Mouse (Mus musculus) regulatory T cell (primary cell): ENCODE data around the gene Smad6.

ENCODE experiments used
- in situ Hi-C: fragments of 300-600 bp; cut with MboI, MseI; formaldehyde crosslinking; loops from one replicate; pipeline ENCODE4 v1.15.1; 2025; ENCODE audit warnings: high pct_unique_total_duplicates

The Smad6 gene

GRCm38 (mm10) chr9:63960829-63961185 lies 61.1 kb downstream of the Smad6 start:
- in situ Hi-C loops = no loop called here

GRCm38 (mm10) chr9:63959933-63960828 lies 61.7 kb downstream of the Smad6 start:
- in situ Hi-C loops = no loop called here

GRCm38 (mm10) chr9:63959129-63959932 lies 62.5 kb downstream of the Smad6 start:
- in situ Hi-C loops = no loop called here

GRCm38 (mm10) chr9:63958337-63959030 lies 63.4 kb downstream of the Smad6 start:
- in situ Hi-C loops = no loop called here

- in situ Hi-C loops = no loop called here
These were observed 64.1 kb downstream of the Smad6 start for GRCm38 (mm10) chr9:63957647-63958185.

- in situ Hi-C loops = no loop called here
These were observed 65.8 kb downstream of the Smad6 start for GRCm38 (mm10) chr9:63956052-63956451.

GRCm38 (mm10) chr9:63953691-63954090 lies 68.2 kb downstream of the Smad6 start:
- in situ Hi-C loops = no loop called here

- in situ Hi-C loops = no loop called here
These were observed 69.3 kb downstream of the Smad6 start for GRCm38 (mm10) chr9:63952591-63952990.

GRCm38 (mm10) chr9:63950357-63950756 lies 71.5 kb downstream of the Smad6 start:
- in situ Hi-C loops = no loop called here

- in situ Hi-C loops = no loop called here
These were observed 72.5 kb downstream of the Smad6 start for GRCm38 (mm10) chr9:63949393-63949792.

- in situ Hi-C loops = no loop called here
These were observed 79.3 kb downstream of the Smad6 start for GRCm38 (mm10) chr9:63942608-63942982.

GRCm38 (mm10) chr9:63941747-63942607 lies 79.9 kb downstream of the Smad6 start:
- in situ Hi-C loops = no loop called here

- in situ Hi-C loops = no loop called here
These were observed 85.6 kb downstream of the Smad6 start for GRCm38 (mm10) chr9:63936256-63936655.

GRCm38 (mm10) chr9:63933068-63933467 lies 88.8 kb downstream of the Smad6 start:
- in situ Hi-C loops = no loop called here

GRCm38 (mm10) chr9:63927340-63928049 lies 94.4 kb downstream of the Smad6 start:
- in situ Hi-C loops = loop anchor here (10.0 kb wide), 1 partner anchor 1587 kb away; no protein-coding TSS in a partner anchor

GRCm38 (mm10) chr9:63926377-63926776 lies 95.5 kb downstream of the Smad6 start:
- in situ Hi-C loops = loop anchor here (10.0 kb wide), 1 partner anchor 1588 kb away; no protein-coding TSS in a partner anchor

- in situ Hi-C loops = loop anchor here (10.0 kb wide), 1 partner anchor 1592 kb away; no protein-coding TSS in a partner anchor
These were observed 98.6 kb downstream of the Smad6 start for GRCm38 (mm10) chr9:63923190-63923717.

GRCm38 (mm10) chr9:63919708-63920107 lies 102.2 kb downstream of the Smad6 start:
- in situ Hi-C loops = loop anchor here (5.0 to 10.0 kb wide), 2 partner anchors 173 to 1595 kb away; no protein-coding TSS in a partner anchor

GRCm38 (mm10) chr9:63919001-63919555 lies 102.8 kb downstream of the Smad6 start:
- in situ Hi-C loops = loop anchor here (5.0 kb wide), 1 partner anchor 173 kb away; no protein-coding TSS in a partner anchor
